13 mouse cellular contexts compared by ENCODE assay signal in genomic region chr3:152969774-152970347, GRCm38 (mm10). TPM values are rescaled to one million over a fixed set of nuclear protein-coding genes. Genes with fewer than 3 reads are reported as not detected.
DNase-seq lines count a peak whose midpoint lies in the region; ATAC-seq and TF ChIP-seq lines count a peak whose summit lies in the region.
"Had no signal": no experiment of that assay in that cellular context is flagged by ENCODE, and none has a peak within 500 bp of the region (broad histone marks: within the 10 kb centered on the region; RNA-seq: fewer than 3 reads in every experiment).

No protein-coding gene starts in this region.

- ATAC-seq in megakaryocyte, adult 5-6 weeks (ENCODE audit: poor library complexity, severe bottlenecking) = peak; percentile 40; the same call in 1 of the 2 replicates

- intact Hi-C loops in left cerebral cortex, adult 2 months (cut with DNase I) = loop anchor here (5.0 kb wide), 5 partner anchors 103 to 597 kb away; no protein-coding TSS in a partner anchor
- intact Hi-C loops in left cerebral cortex, postnatal 36 days (cut with DNase I) = loop anchor here (10.0 kb wide), 1 partner anchor 605 kb away; no protein-coding TSS in a partner anchor

- H3K4me3 ChIP-seq in left cerebral cortex, adult 2 months = no peak overlapping the region
- H3K4me3 ChIP-seq: limb, embryonic 13.5 days; lung, embryonic 15.5 days had no signal

- peak; percentile 10 for TF ChIP-seq CTCF in left cerebral cortex, adult 2 months (IDR thresholded peaks at IDR 0.05)

- peak; percentile 18 to 22 for DNase-seq in cerebellum, postnatal 14 days
- DNase-seq in cerebellum, postnatal 36 days = no peak
- DNase-seq in left cerebral cortex, adult 2 months (ENCODE audit: extremely low spot score in 1 of 2, low spot score in 2 of 2) = no peak
- DNase-seq in left cerebral cortex, postnatal 36 days (ENCODE audit: low spot score in 2 of 2) = no peak
- DNase-seq in T-cell, adult 2 months (ENCODE audit: low spot score) = peak; percentile 49
- DNase-seq in adipocyte (ENCODE audit: low spot score) = no peak
- no peak for DNase-seq in urinary bladder, postnatal 25 days (ENCODE audit: low spot score)
- DNase-seq: adrenal gland, adult 2 months; gastrocnemius, postnatal 10 days; kidney, adult 11 months had no signal

- H3K27ac ChIP-seq in left cerebral cortex, adult 2 months = peak overlapping the region; percentile 24; the same call in 1 of the 2 replicates
- H3K27ac ChIP-seq: limb, embryonic 13.5 days; lung, embryonic 15.5 days had no signal

RNA-seq across cellular contexts. Expression of gene St6galnac5, which starts 12.2 kb away (rescaled TPM):
- total RNA-seq in left cerebral cortex, adult 2 months (2021) = 10 to 100 TPM; 36.8 to 38.0 TPM
- 10 to 100 TPM; 28.9 to 37.4 TPM for total RNA-seq in left cerebral cortex, postnatal 36 days (2021)
- total RNA-seq in megakaryocyte, adult 5-6 weeks (2015) = 0.09 TPM in 1 of 2 replicates, not detected in the other
- total RNA-seq in megakaryocyte, adult 5-6 weeks (2017) = 0.07 and 0.12 TPM in 2 replicates

Comparison
In these comparisons a context has a peak if more than half of its experiments do, and no peak if none do; other contexts are left out.
1. DNase-seq: peak in cerebellum, postnatal 14 days (2 of 2) and T-cell, adult 2 months (single experiment); none in cerebellum, postnatal 36 days (0 of 2), left cerebral cortex, adult 2 months (0 of 2), left cerebral cortex, postnatal 36 days (0 of 2), adipocyte (single experiment) and urinary bladder, postnatal 25 days (single experiment).
2. RNA of gene St6galnac5, which starts 12.2 kb away (total RNA-seq): 36.8 to 38.0 TPM in left cerebral cortex, adult 2 months and 28.9 to 37.4 TPM in left cerebral cortex, postnatal 36 days; 0.07 to 0.12 TPM in megakaryocyte, adult 5-6 weeks; every median in the first group is over 10 times any median in the second.